Mouse (Mus musculus): ENCODE data around the gene Tbl3. TPM values are rescaled to one million over a fixed set of nuclear protein-coding genes. Genes with fewer than 3 reads are reported as not detected.

Gene Tbl3
- total and polyA plus RNA-seq, 2 experiments from 2014 or later: 30.1 to 42.2 TPM

DNA sequence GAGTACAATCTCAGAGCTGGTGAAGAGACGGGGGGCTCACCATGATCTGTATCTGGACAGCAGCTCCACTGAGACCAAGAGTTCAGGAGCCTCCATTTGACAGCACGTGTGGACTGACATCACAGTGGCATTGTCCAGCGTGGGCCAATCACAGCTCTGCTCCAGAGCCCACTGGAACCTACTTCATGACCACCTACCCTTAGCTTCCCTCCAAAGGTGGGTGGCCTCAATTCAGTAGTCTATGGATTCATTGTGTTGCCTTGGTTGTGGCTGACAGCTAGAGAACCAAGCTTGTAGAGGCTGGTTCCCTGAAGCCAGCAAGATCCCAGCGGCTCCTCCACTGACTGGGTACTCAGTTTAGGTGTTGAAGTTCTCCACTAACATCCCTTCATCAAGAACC, 10.5 kb upstream of the Tbl3 start, which contains the start of the genes Rnf151 and Rps2:
Gene Rnf151 (minus strand): TSS at position 121 of the 400 bp plus-strand sequence.
Gene Rps2 (plus strand): TSS at position 174 of the 400 bp plus-strand sequence.
- no peak for ATAC-seq (ENCODE audit: insufficient read depth, low read depth)
- DNase-seq (ENCODE audit: low spot score): no peak
- peak within 1 kb of the TSS; percentile 79; the same call in 1 of the 2 replicates for H3K4me3 ChIP-seq (ENCODE audit: low read depth, low read length)
- WGBS: 75% methylated on average over 4 of the region's 4 CpGs
- no peak for TF ChIP-seq EP300 (IDR thresholded peaks at IDR 0.05; ENCODE audit: low read depth)
- no peak for TF ChIP-seq CTCF (IDR thresholded peaks at IDR 0.05; ENCODE audit: low read depth)
- H3K4me2 ChIP-seq (ENCODE audit: low read depth, low read length): peak within 1 kb of the TSS; percentile 63
- peaks cover 16% of the 10 kb centered on the region for H3K36me3 ChIP-seq (replicated peaks; ENCODE audit: control insufficient read depth, insufficient read depth, low read length)
- H3K9ac ChIP-seq (replicated peaks; ENCODE audit: low read depth, low read length): no peak within 1 kb of the TSS
- H3K27ac ChIP-seq (ENCODE audit: low read depth): no peak within 1 kb of the TSS
- H3K4me1 ChIP-seq (ENCODE audit: control insufficient read depth, insufficient read depth): peaks cover 19% of the 10 kb centered on the region; the same call in 1 of the 2 replicates
- H3K27me3 ChIP-seq (ENCODE audit: control insufficient read depth, insufficient read depth, low read length): no peaks in the 10 kb centered on the region
- no peaks in the 10 kb centered on the region for H3K9me3 ChIP-seq (replicated peaks; ENCODE audit: control insufficient read depth, low read length)

- TF ChIP-seq EP300 (IDR thresholded peaks at IDR 0.05; ENCODE audit: low read depth): no peak
- no peak for TF ChIP-seq CTCF (IDR thresholded peaks at IDR 0.05; ENCODE audit: low read depth)
- no peaks in the 10 kb centered on the region for H3K27me3 ChIP-seq (ENCODE audit: control insufficient read depth, insufficient read depth, low read length)
- ATAC-seq (ENCODE audit: insufficient read depth, low read depth): no peak
- no peak overlapping the region for H3K4me3 ChIP-seq (ENCODE audit: low read depth, low read length)
- H3K36me3 ChIP-seq (replicated peaks; ENCODE audit: control insufficient read depth, insufficient read depth, low read length): peaks cover 2% of the 10 kb centered on the region
- peaks cover 2% of the 10 kb centered on the region; the same call in 1 of the 2 replicates for H3K4me1 ChIP-seq (ENCODE audit: control insufficient read depth, insufficient read depth)
- H3K4me2 ChIP-seq (ENCODE audit: low read depth, low read length): no peak overlapping the region
- H3K27ac ChIP-seq (ENCODE audit: low read depth): no peak overlapping the region
- no peak overlapping the region for H3K9ac ChIP-seq (replicated peaks; ENCODE audit: low read depth, low read length)
- WGBS: 95% methylated on average over 15 of the region's 15 CpGs
- DNase-seq (ENCODE audit: low spot score): no peak
- no peaks in the 10 kb centered on the region for H3K9me3 ChIP-seq (replicated peaks; ENCODE audit: control insufficient read depth, low read length)
Measured at GRCm38 (mm10) chr17:24716166-24716682, 8.8 kb upstream of the Tbl3 start.

GRCm38 (mm10) chr17:24715556-24715955, 8.1 kb upstream of the Tbl3 start:
- Histone ChIP-seq H3K27ac (ENCODE audit: low read depth) (no peak overlapping the region), H3K4me3 (ENCODE audit: low read depth, low read length) (no peak overlapping the region), H3K36me3 (replicated peaks; ENCODE audit: control insufficient read depth, insufficient read depth, low read length) (no peaks in the 10 kb centered on the region), H3K4me1 (ENCODE audit: control insufficient read depth, insufficient read depth) (no peaks in the 10 kb centered on the region), H3K27me3 (ENCODE audit: control insufficient read depth, insufficient read depth, low read length) (no peaks in the 10 kb centered on the region), H3K9ac (replicated peaks; ENCODE audit: low read depth, low read length) (no peak overlapping the region), H3K9me3 (replicated peaks; ENCODE audit: control insufficient read depth, low read length) (no peaks in the 10 kb centered on the region), H3K4me2 (ENCODE audit: low read depth, low read length) (no peak overlapping the region)
- ATAC-seq (ENCODE audit: insufficient read depth, low read depth) (no peak), DNase-seq (ENCODE audit: low spot score) (no peak)
- no peak for TF ChIP-seq CTCF (IDR thresholded peaks at IDR 0.05; ENCODE audit: low read depth)
- TF ChIP-seq EP300 (IDR thresholded peaks at IDR 0.05; ENCODE audit: low read depth): no peak
- 80% methylated on average over 6 of the region's 6 CpGs for WGBS

GRCm38 (mm10) chr17:24708646-24709045, 1.2 kb upstream of the Tbl3 start:
- peaks cover 20% of the 10 kb centered on the region for H3K36me3 ChIP-seq (replicated peaks; ENCODE audit: control insufficient read depth, insufficient read depth, low read length)
- peaks cover 13% of the 10 kb centered on the region; the same call in 1 of the 2 replicates for H3K4me1 ChIP-seq (ENCODE audit: control insufficient read depth, insufficient read depth)
- 24% methylated on average over 2 of the region's 2 CpGs for WGBS
- H3K9ac ChIP-seq (replicated peaks; ENCODE audit: low read depth, low read length): no peak overlapping the region
- ATAC-seq (ENCODE audit: insufficient read depth, low read depth): no peak
- H3K4me3 ChIP-seq (ENCODE audit: low read depth, low read length): no peak overlapping the region; the same call in 1 of the 2 replicates
- no peaks in the 10 kb centered on the region for H3K27me3 ChIP-seq (ENCODE audit: control insufficient read depth, insufficient read depth, low read length)
- DNase-seq (ENCODE audit: low spot score): peak; percentile 62
- H3K4me2 ChIP-seq (ENCODE audit: low read depth, low read length): no peak overlapping the region
- no peak overlapping the region for H3K27ac ChIP-seq (ENCODE audit: low read depth)
- TF ChIP-seq CTCF (IDR thresholded peaks at IDR 0.05; ENCODE audit: low read depth): peak; percentile 46
- TF ChIP-seq EP300 (IDR thresholded peaks at IDR 0.05; ENCODE audit: low read depth): no peak
- H3K9me3 ChIP-seq (replicated peaks; ENCODE audit: control insufficient read depth, low read length): no peaks in the 10 kb centered on the region

- Histone ChIP-seq H3K9ac (replicated peaks; ENCODE audit: low read depth, low read length) (peak overlapping the region; percentile 73), H3K27ac (ENCODE audit: low read depth) (peak overlapping the region; percentile 79), H3K4me2 (ENCODE audit: low read depth, low read length) (peak overlapping the region; percentile 74), H3K4me1 (ENCODE audit: control insufficient read depth, insufficient read depth) (peaks cover 13% of the 10 kb centered on the region; the same call in 1 of the 2 replicates), H3K4me3 (ENCODE audit: low read depth, low read length) (peak overlapping the region; percentile 68), H3K27me3 (ENCODE audit: control insufficient read depth, insufficient read depth, low read length) (no peaks in the 10 kb centered on the region), H3K9me3 (replicated peaks; ENCODE audit: control insufficient read depth, low read length) (no peaks in the 10 kb centered on the region), H3K36me3 (replicated peaks; ENCODE audit: control insufficient read depth, insufficient read depth, low read length) (peaks cover 24% of the 10 kb centered on the region)
- DNase-seq (ENCODE audit: low spot score) (no peak), ATAC-seq (ENCODE audit: insufficient read depth, low read depth) (peak; percentile 45; the same call in 1 of the 2 replicates)
- WGBS: 4% methylated on average over 24 of the region's 24 CpGs
- TF ChIP-seq EP300 (IDR thresholded peaks at IDR 0.05; ENCODE audit: low read depth): no peak
- TF ChIP-seq CTCF (IDR thresholded peaks at IDR 0.05; ENCODE audit: low read depth): no peak
Measured at GRCm38 (mm10) chr17:24707801-24708425, 453 bp upstream of the Tbl3 start.

Measured in heart, postnatal 0 days (tissue).